In genomic region chr11:79533311-79533710, GRCm38 (mm10) we compare ENCODE assay signal across 20 mouse cellular contexts. TPM values are rescaled to one million over a fixed set of nuclear protein-coding genes. Genes with fewer than 3 reads are reported as not detected.
A peak's percentile ranks its signal among the peaks of the same experiment; 100 is the strongest.
DNase-seq lines count a peak whose midpoint lies in the region; ATAC-seq and TF ChIP-seq lines count a peak whose summit lies in the region.
"Had no signal": no experiment of that assay in that cellular context is flagged by ENCODE, and none has a peak within 500 bp of the region (broad histone marks: within the 10 kb centered on the region; RNA-seq: fewer than 3 reads in every experiment).

No protein-coding gene starts in this region.

- peak overlapping the region; percentile 34; the same call in 1 of the 2 replicates for H3K27ac ChIP-seq in heart, embryonic 12.5 days (ENCODE audit: poor library complexity, severe bottlenecking)
- H3K27ac ChIP-seq in lung, embryonic 14.5 days (ENCODE audit: low read depth) = peak overlapping the region; percentile 15; the same call in 1 of the 2 replicates
- no peak overlapping the region for H3K27ac ChIP-seq in hindbrain, embryonic 10.5 days
- no peak overlapping the region for H3K27ac ChIP-seq in forebrain, embryonic 14.5 days (ENCODE audit: low read depth, low read length)
- H3K27ac ChIP-seq: forebrain, embryonic 15.5 days; limb, embryonic 12.5 days; midbrain, embryonic 15.5 days had no signal

- TF ChIP-seq CTCF in lung, embryonic 14.5 days (IDR thresholded peaks at IDR 0.05; ENCODE audit: low read depth) = no peak

- no peak for ATAC-seq in heart, embryonic 12.5 days (ENCODE audit: insufficient number of reproducible peaks, low FRiP score)
- ATAC-seq in lung, embryonic 14.5 days (ENCODE audit: insufficient read depth) = no peak
- peak; percentile 88 for ATAC-seq in megakaryocyte-erythroid progenitor cell, adult 5-6 weeks (replicated peaks; ENCODE audit: low FRiP score, low TSS enrichment, poor library complexity, severe bottlenecking)
- ATAC-seq in forebrain, embryonic 14.5 days = no peak
- ATAC-seq: forebrain, embryonic 15.5 days; midbrain, embryonic 15.5 days had no signal

- H3K9me3 ChIP-seq in heart, embryonic 12.5 days (replicated peaks) = no peaks in the 10 kb centered on the region
- H3K9me3 ChIP-seq in lung, embryonic 14.5 days (ENCODE audit: low read depth, low read length) = no peaks in the 10 kb centered on the region
- H3K9me3 ChIP-seq in hindbrain, embryonic 10.5 days = no peaks in the 10 kb centered on the region
- no peaks in the 10 kb centered on the region for H3K9me3 ChIP-seq in forebrain, embryonic 14.5 days (replicated peaks; ENCODE audit: control insufficient read depth, low read length)
- H3K9me3 ChIP-seq: forebrain, embryonic 15.5 days; hindbrain, embryonic 15.5 days; limb, embryonic 12.5 days; lung, embryonic 15.5 days; midbrain, embryonic 15.5 days had no signal

- no peak overlapping the region for H3K4me2 ChIP-seq in heart, embryonic 12.5 days
- no peak overlapping the region for H3K4me2 ChIP-seq in lung, embryonic 14.5 days
- H3K4me2 ChIP-seq in forebrain, embryonic 14.5 days (ENCODE audit: low read length) = no peak overlapping the region
- H3K4me2 ChIP-seq: forebrain, embryonic 15.5 days; hindbrain, embryonic 15.5 days; limb, embryonic 12.5 days; lung, embryonic 15.5 days; midbrain, embryonic 15.5 days had no signal

- H3K36me3 ChIP-seq in heart, embryonic 12.5 days = peaks cover 22% of the 10 kb centered on the region
- peaks cover 23% of the 10 kb centered on the region; the same call in 1 of the 2 replicates for H3K36me3 ChIP-seq in lung, embryonic 14.5 days (ENCODE audit: insufficient read depth)
- H3K36me3 ChIP-seq in hindbrain, embryonic 10.5 days = peaks cover 62% of the 10 kb centered on the region
- peaks cover 19% of the 10 kb centered on the region for H3K36me3 ChIP-seq in forebrain, embryonic 14.5 days (ENCODE audit: control insufficient read depth, insufficient read depth, low read length)

- DNase-seq in heart, adult 8-10 months (ENCODE audit: low spot score) = no peak
- no peak for DNase-seq in lung, embryonic 14.5 days
- no peak for DNase-seq in lung, postnatal 14 days
- DNase-seq in heart, postnatal 4 days = peak; percentile 15
- no peak for DNase-seq in hindbrain, embryonic 10.5 days (ENCODE audit: low spot score)
- no peak for DNase-seq in forebrain, embryonic 14.5 days (ENCODE audit: low spot score)
- DNase-seq: adrenal gland, postnatal 36 days; gastrocnemius, postnatal 36 days; kidney, adult 18-20 months; kidney, postnatal 10 days; right cerebral cortex, postnatal 25 days; thymus, postnatal 14 days had no signal

- H3K27me3 ChIP-seq in heart, embryonic 12.5 days (replicated peaks) = no peaks in the 10 kb centered on the region
- no peaks in the 10 kb centered on the region for H3K27me3 ChIP-seq in lung, embryonic 14.5 days (ENCODE audit: insufficient read depth, low read length)
- H3K27me3 ChIP-seq in hindbrain, embryonic 10.5 days (ENCODE audit: insufficient read depth, poor library complexity, severe bottlenecking) = no peaks in the 10 kb centered on the region
- no peaks in the 10 kb centered on the region for H3K27me3 ChIP-seq in forebrain, embryonic 14.5 days (replicated peaks; ENCODE audit: control insufficient read depth, insufficient read depth, low read length)
- H3K27me3 ChIP-seq: forebrain, embryonic 15.5 days; hindbrain, embryonic 15.5 days; limb, embryonic 12.5 days; lung, embryonic 15.5 days; midbrain, embryonic 15.5 days; Patski had no signal

- H3K9ac ChIP-seq in heart, embryonic 12.5 days = no peak overlapping the region
- H3K9ac ChIP-seq in lung, embryonic 14.5 days = no peak overlapping the region
- no peak overlapping the region for H3K9ac ChIP-seq in forebrain, embryonic 14.5 days (ENCODE audit: low read length)
- H3K9ac ChIP-seq: forebrain, embryonic 15.5 days; hindbrain, embryonic 15.5 days; limb, embryonic 12.5 days; lung, embryonic 15.5 days; midbrain, embryonic 15.5 days had no signal

- 33% methylated on average over 6 of the region's 6 CpGs for WGBS in heart, embryonic 12.5 days
- 64% methylated on average over 6 of the region's 6 CpGs for WGBS in lung, embryonic 14.5 days
- WGBS in hindbrain, embryonic 10.5 days = 92% methylated on average over 6 of the region's 6 CpGs
- WGBS in forebrain, embryonic 14.5 days = 89% methylated on average over 6 of the region's 6 CpGs

- H3K4me1 ChIP-seq in heart, embryonic 12.5 days (replicated peaks) = peaks cover 15% of the 10 kb centered on the region
- H3K4me1 ChIP-seq in lung, embryonic 14.5 days (ENCODE audit: insufficient read depth) = no peaks in the 10 kb centered on the region
- no peaks in the 10 kb centered on the region for H3K4me1 ChIP-seq in hindbrain, embryonic 10.5 days (replicated peaks)
- no peaks in the 10 kb centered on the region for H3K4me1 ChIP-seq in forebrain, embryonic 14.5 days (ENCODE audit: control insufficient read depth, insufficient read depth, low read length)
- H3K4me1 ChIP-seq: limb, embryonic 12.5 days; midbrain, embryonic 15.5 days had no signal

- H3K4me3 ChIP-seq in heart, embryonic 12.5 days = no peak overlapping the region
- H3K4me3 ChIP-seq in lung, embryonic 14.5 days (ENCODE audit: low read depth, low read length) = no peak overlapping the region
- H3K4me3 ChIP-seq in hindbrain, embryonic 10.5 days = no peak overlapping the region
- H3K4me3 ChIP-seq in forebrain, embryonic 14.5 days (ENCODE audit: low read depth, low read length) = no peak overlapping the region
- H3K4me3 ChIP-seq: forebrain, embryonic 15.5 days; hindbrain, embryonic 15.5 days; limb, embryonic 12.5 days; lung, embryonic 15.5 days; midbrain, embryonic 15.5 days had no signal

RNA-seq across cellular contexts. Expression of gene Evi2a, which starts 2.9 kb away (rescaled TPM):
- polyA plus RNA-seq in heart, embryonic 12.5 days (2016; fragmentation: Nextera tagmentation; extraction: Ambion mirVana) = 1.1 and 1.7 TPM in 2 replicates
- 1 to 10 TPM; 1.4 to 3.3 (median 1.6) TPM for total RNA-seq in heart, adult 8-10 months (2022)
- 2.8 and 3.4 TPM in 2 replicates for polyA plus RNA-seq in lung, embryonic 14.5 days (2014; fragmentation: Nextera tagmentation; extraction: Ambion mirVana)
- total RNA-seq in heart, postnatal 4 days (2021) = 1 to 10 TPM; 1.1 to 1.3 TPM
- 6.2 and 12.1 TPM in 2 replicates for total RNA-seq in megakaryocyte-erythroid progenitor cell, adult 5-6 weeks (2014; fragmentation: Nextera tagmentation)
- 3.1 and 10.1 TPM in 2 replicates for total RNA-seq in megakaryocyte-erythroid progenitor cell, adult 5-6 weeks (2017)
- polyA plus RNA-seq in hindbrain, embryonic 10.5 days (2016; fragmentation: Nextera tagmentation; extraction: Ambion mirVana) = 2.4 and 3.1 TPM in 2 replicates
- polyA plus RNA-seq in forebrain, embryonic 14.5 days (2014; fragmentation: Nextera tagmentation; extraction: Ambion mirVana) = 1.9 and 2.8 TPM in 2 replicates

RNA-seq across cellular contexts. Expression of gene Evi2, which starts 2.9 kb away (rescaled TPM):
- polyA plus RNA-seq in heart, embryonic 12.5 days (2016; fragmentation: Nextera tagmentation; extraction: Ambion mirVana) = 0.55 and 0.64 TPM in 2 replicates
- under 1 TPM in 2 of 4 experiments, not detected in 2; 0.11 to 0.12 TPM for total RNA-seq in heart, adult 8-10 months (2022)
- polyA plus RNA-seq in lung, embryonic 14.5 days (2014; fragmentation: Nextera tagmentation; extraction: Ambion mirVana) = 1.3 and 1.4 TPM in 2 replicates
- under 1 TPM in 1 of 2 experiments, not detected in 1; 0.10 TPM for total RNA-seq in heart, postnatal 4 days (2021)
- total RNA-seq in megakaryocyte-erythroid progenitor cell, adult 5-6 weeks (2014; fragmentation: Nextera tagmentation) = 3.5 and 14.8 TPM in 2 replicates
- 1.7 and 3.5 TPM in 2 replicates for total RNA-seq in megakaryocyte-erythroid progenitor cell, adult 5-6 weeks (2017)
- 0.95 and 1.1 TPM in 2 replicates for polyA plus RNA-seq in hindbrain, embryonic 10.5 days (2016; fragmentation: Nextera tagmentation; extraction: Ambion mirVana)
- polyA plus RNA-seq in forebrain, embryonic 14.5 days (2014; fragmentation: Nextera tagmentation; extraction: Ambion mirVana) = 0.24 and 0.48 TPM in 2 replicates
- polyA plus RNA-seq: Patski had no signal

RNA-seq across cellular contexts. Expression of gene Evi2b, which starts 9.7 kb away (rescaled TPM):
- 0.36 TPM in 1 of 2 replicates, not detected in the other for polyA plus RNA-seq in heart, embryonic 12.5 days (2016; fragmentation: Nextera tagmentation; extraction: Ambion mirVana)
- total RNA-seq in heart, adult 8-10 months (2022) = 1 to 10 TPM in 1 of 4 experiments, under 1 TPM in 3; 0.44 to 1.4 (median 0.74) TPM
- 0.53 and 0.88 TPM in 2 replicates for polyA plus RNA-seq in lung, embryonic 14.5 days (2014; fragmentation: Nextera tagmentation; extraction: Ambion mirVana)
- under 1 TPM; 0.38 to 0.68 TPM for total RNA-seq in heart, postnatal 4 days (2021)
- total RNA-seq in megakaryocyte-erythroid progenitor cell, adult 5-6 weeks (2014; fragmentation: Nextera tagmentation) = 94.9 and 96.8 TPM in 2 replicates
- total RNA-seq in megakaryocyte-erythroid progenitor cell, adult 5-6 weeks (2017) = 32.1 and 38.5 TPM in 2 replicates
- 0.35 and 0.66 TPM in 2 replicates for polyA plus RNA-seq in hindbrain, embryonic 10.5 days (2016; fragmentation: Nextera tagmentation; extraction: Ambion mirVana)
- 0.24 TPM in 1 of 2 replicates, not detected in the other for polyA plus RNA-seq in forebrain, embryonic 14.5 days (2014; fragmentation: Nextera tagmentation; extraction: Ambion mirVana)
- polyA plus RNA-seq: forebrain, embryonic 15.5 days; hindbrain, embryonic 15.5 days; midbrain, embryonic 15.5 days had no signal

RNA-seq across cellular contexts. Expression of gene Omg, which starts 29.4 kb away (rescaled TPM):
- 0.08 TPM in 2 replicates for polyA plus RNA-seq in heart, embryonic 12.5 days (2016; fragmentation: Nextera tagmentation; extraction: Ambion mirVana)
- not detected for total RNA-seq in heart, adult 8-10 months (2022)
- 0.37 and 0.38 TPM in 2 replicates for polyA plus RNA-seq in lung, embryonic 14.5 days (2014; fragmentation: Nextera tagmentation; extraction: Ambion mirVana)
- not detected for total RNA-seq in heart, postnatal 4 days (2021)
- total RNA-seq in megakaryocyte-erythroid progenitor cell, adult 5-6 weeks (2014; fragmentation: Nextera tagmentation) = 0.20 TPM in 1 of 2 replicates, not detected in the other
- 0.69 TPM in 1 of 2 replicates, not detected in the other for total RNA-seq in megakaryocyte-erythroid progenitor cell, adult 5-6 weeks (2017)
- 0.19 and 0.29 TPM in 2 replicates for polyA plus RNA-seq in hindbrain, embryonic 10.5 days (2016; fragmentation: Nextera tagmentation; extraction: Ambion mirVana)
- 3.4 and 4.4 TPM in 2 replicates for polyA plus RNA-seq in forebrain, embryonic 14.5 days (2014; fragmentation: Nextera tagmentation; extraction: Ambion mirVana)
- total RNA-seq: gastrocnemius, postnatal 36 days had no signal
- polyA plus RNA-seq: Patski had no signal

RNA-seq across cellular contexts. Expression of gene Rab11fip4, which starts 57.7 kb away (rescaled TPM):
- 0.63 and 0.77 TPM in 2 replicates for polyA plus RNA-seq in heart, embryonic 12.5 days (2016; fragmentation: Nextera tagmentation; extraction: Ambion mirVana)
- under 1 TPM in 3 of 4 experiments, not detected in 1; 0.05 to 0.40 (median 0.06) TPM for total RNA-seq in heart, adult 8-10 months (2022)
- polyA plus RNA-seq in lung, embryonic 14.5 days (2014; fragmentation: Nextera tagmentation; extraction: Ambion mirVana) = 2.3 and 2.6 TPM in 2 replicates
- under 1 TPM; 0.07 to 0.14 TPM for total RNA-seq in heart, postnatal 4 days (2021)
- total RNA-seq in megakaryocyte-erythroid progenitor cell, adult 5-6 weeks (2014; fragmentation: Nextera tagmentation) = 0.17 and 0.35 TPM in 2 replicates
- 0.65 and 1.1 TPM in 2 replicates for total RNA-seq in megakaryocyte-erythroid progenitor cell, adult 5-6 weeks (2017)
- polyA plus RNA-seq in hindbrain, embryonic 10.5 days (2016; fragmentation: Nextera tagmentation; extraction: Ambion mirVana) = 15.0 and 15.6 TPM in 2 replicates
- 13.2 and 16.6 TPM in 2 replicates for polyA plus RNA-seq in forebrain, embryonic 14.5 days (2014; fragmentation: Nextera tagmentation; extraction: Ambion mirVana)

Comparison
In these comparisons a context has a peak if more than half of its experiments do, and no peak if none do; other contexts are left out.
1. H3K27ac ChIP-seq: peak in heart, embryonic 12.5 days (single experiment) and lung, embryonic 14.5 days (single experiment); none in hindbrain, embryonic 10.5 days (single experiment) and forebrain, embryonic 14.5 days (single experiment).